Mouse (Mus musculus): ENCODE data around the gene Mad2l2.

DNA sequence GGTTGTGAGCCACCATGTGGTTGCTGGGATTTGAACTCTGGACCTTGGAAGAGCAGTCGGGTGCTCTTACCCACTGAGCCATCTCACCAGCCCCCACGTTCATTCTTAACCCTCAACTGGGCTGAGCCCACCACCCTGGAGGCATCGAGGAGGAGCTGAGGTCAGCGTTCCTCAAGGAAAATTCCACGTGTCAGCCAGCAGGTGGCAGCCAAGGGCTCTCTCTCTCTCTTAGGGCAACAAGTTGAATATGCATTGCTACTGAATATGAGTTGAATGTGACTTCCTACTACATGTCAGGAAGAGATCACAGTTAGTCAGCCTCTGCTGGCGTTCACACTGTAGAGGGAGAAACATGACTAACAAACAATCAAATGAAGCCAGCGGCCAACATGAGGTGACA, 38.1 kb downstream of the Mad2l2 start:
- TF ChIP-seq CTCF (IDR thresholded peaks at IDR 0.05; ENCODE audit: control insufficient read depth, insufficient read depth, insufficient replicate concordance, low read depth, low read length) (peak; percentile 82; the same call in 1 of the 2 replicates), POLR2A (IDR thresholded peaks at IDR 0.05; ENCODE audit: control insufficient read depth, low read depth, low read length) (no peak)

All from testis, adult 2 months (tissue).